In genomic region chr6:38677629-38678028, GRCm38 (mm10) we compare ENCODE assay signal across 14 mouse cellular contexts. TPM values are rescaled to one million over a fixed set of nuclear protein-coding genes. Genes with fewer than 3 reads are reported as not detected.
"Had no signal": no experiment of that assay in that cellular context is flagged by ENCODE, and none has a peak within 500 bp of the region (broad histone marks: within the 10 kb centered on the region; RNA-seq: fewer than 3 reads in every experiment).

No protein-coding gene starts in this region.

- H3K27ac ChIP-seq: layer of hippocampus, adult 2 months; limb, embryonic 12.5 days; lung, embryonic 15.5 days; midbrain, embryonic 10.5 days; neural tube, embryonic 15.5 days; stomach, postnatal 0 days had no signal

- H3K27me3 ChIP-seq: limb, embryonic 12.5 days; lung, embryonic 15.5 days; neural tube, embryonic 15.5 days had no signal

- H3K9me3 ChIP-seq: lung, embryonic 15.5 days; midbrain, embryonic 10.5 days; neural tube, embryonic 15.5 days had no signal

- DNase-seq: kidney, adult 9 months; kidney, postnatal 10 days; kidney, postnatal 4 days; midbrain, embryonic 14.5 days; thymus, postnatal 4 days had no signal

- H3K4me2 ChIP-seq: limb, embryonic 12.5 days; lung, embryonic 15.5 days; neural tube, embryonic 15.5 days had no signal

- H3K4me1 ChIP-seq: limb, embryonic 12.5 days; lung, embryonic 15.5 days; midbrain, embryonic 10.5 days; neural tube, embryonic 15.5 days had no signal

- H3K4me3 ChIP-seq: layer of hippocampus, adult 2 months; limb, embryonic 12.5 days; lung, embryonic 15.5 days; midbrain, embryonic 10.5 days; myocyte; neural tube, embryonic 15.5 days had no signal

- H3K9ac ChIP-seq: limb, embryonic 12.5 days; lung, embryonic 15.5 days; neural tube, embryonic 15.5 days had no signal

- H3K36me3 ChIP-seq: limb, embryonic 12.5 days; lung, embryonic 15.5 days; midbrain, embryonic 10.5 days had no signal

RNA-seq across cellular contexts. Expression of gene Clec2l, which starts 14.8 kb away (rescaled TPM):
- total RNA-seq: liver, adult 2 months had no signal
- polyA plus RNA-seq: liver, adult 2 months; liver, embryonic 16.5 days had no signal

RNA-seq across cellular contexts. Expression of gene Klrg2, which starts 40.6 kb away (rescaled TPM):
- total RNA-seq: liver, adult 2 months had no signal
- polyA plus RNA-seq: liver, adult 2 months; midbrain, embryonic 10.5 days had no signal
